Comparison of ENCODE assay signal across 19 mouse cellular contexts in genomic region chr4:25235663-25236062, GRCm38 (mm10). TPM values are rescaled to one million over a fixed set of nuclear protein-coding genes. Genes with fewer than 3 reads are reported as not detected.
"Had no signal": no experiment of that assay in that cellular context is flagged by ENCODE, and none has a peak within 500 bp of the region (broad histone marks: within the 10 kb centered on the region; RNA-seq: fewer than 3 reads in every experiment).

No protein-coding gene starts in this region.

RNA-seq across cellular contexts. Expression of gene Fhl5, which starts 7.0 kb away (rescaled TPM):
- polyA plus RNA-seq: heart, embryonic 10.5 days; heart, embryonic 11.5 days; heart, embryonic 12.5 days; heart, embryonic 13.5 days; heart, embryonic 14.5 days; heart, embryonic 15.5 days; heart, embryonic 16.5 days; heart, postnatal 0 days; hindbrain, embryonic 10.5 days; hindbrain, embryonic 11.5 days; hindbrain, embryonic 12.5 days; hindbrain, embryonic 13.5 days; hindbrain, embryonic 15.5 days; hindbrain, embryonic 16.5 days; inflammation-experienced regulatory T-cells, adult 6 months; kidney, adult 2 months; kidney, embryonic 14.5 days; kidney, embryonic 15.5 days; kidney, embryonic 16.5 days had no signal
